Mouse (Mus musculus): ENCODE measurements around the gene Cela3a.

DNA sequence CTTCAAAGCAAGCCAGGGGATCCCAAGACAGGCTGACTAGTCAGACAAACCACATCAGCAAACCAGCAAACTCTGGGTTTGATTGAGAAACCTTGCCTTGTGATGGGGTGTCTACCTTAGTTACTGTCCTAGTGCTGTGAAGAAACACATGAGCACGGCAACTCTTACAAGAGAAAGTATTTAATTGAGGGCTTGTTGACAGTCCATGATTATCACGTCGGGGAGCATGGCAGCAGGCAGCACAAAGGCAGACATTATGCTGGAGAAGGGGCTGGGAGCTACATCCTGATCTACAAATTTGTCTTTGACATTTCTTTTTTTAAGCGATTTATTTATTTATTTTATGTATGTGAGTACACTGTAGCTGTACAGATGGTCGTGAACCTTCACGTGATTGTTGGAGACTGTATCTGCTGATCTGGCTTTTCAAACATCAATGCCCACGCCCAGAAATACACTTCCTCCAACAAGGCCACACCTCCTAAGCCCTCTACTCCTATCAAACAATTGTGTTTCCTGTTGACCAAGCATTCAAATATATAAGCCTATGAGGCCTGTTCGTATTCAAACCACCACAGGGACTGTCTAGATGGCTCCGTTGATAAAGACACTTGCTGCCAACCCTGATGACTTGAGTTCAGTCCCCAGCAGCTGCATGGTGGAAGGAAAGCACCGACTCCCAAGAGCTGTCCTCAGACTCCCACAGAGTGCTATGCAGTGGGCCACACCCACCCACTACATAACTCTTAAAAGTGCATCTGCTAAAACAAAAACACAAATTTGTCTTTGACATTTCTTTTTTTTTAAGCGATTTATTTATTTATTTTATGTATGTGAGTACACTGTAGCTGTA is 8.3 kb upstream of the Cela3a start:
- TF ChIP-seq POLR2AphosphoS2 (IDR thresholded peaks at IDR 0.05; ENCODE audit: low read length) (no peak), HCFC1 (IDR thresholded peaks at IDR 0.05; ENCODE audit: low read depth, low read length) (no peak), NELFE (IDR thresholded peaks at IDR 0.05; ENCODE audit: low read depth, low read length) (no peak), ZNF384 (IDR thresholded peaks at IDR 0.05; ENCODE audit: low read depth, low read length) (no peak), CHD2 (IDR thresholded peaks at IDR 0.05; ENCODE audit: low read length) (no peak), MAX (IDR thresholded peaks at IDR 0.05; ENCODE audit: low read length) (no peak), CTCF (IDR thresholded peaks at IDR 0.05 in 2 of 3, conservative IDR thresholded peaks at IDR 0.05 in 1 of 3; ENCODE audit: control insufficient read depth in 1 of 3, insufficient read depth in 1 of 3, low read depth in 2 of 3, low read length in 3 of 3, poor library complexity in 1 of 3, severe bottlenecking in 1 of 3) (no peak), POLR2A (IDR thresholded peaks at IDR 0.05; ENCODE audit: control insufficient read depth in 1 of 2, insufficient read depth in 1 of 2, low read depth in 1 of 2, low read length in 2 of 2, poor library complexity in 1 of 2) (no peak), ZMIZ1 (IDR thresholded peaks at IDR 0.05; ENCODE audit: low read depth, low read length) (no peak)

Data from MEL (cell line).